Mouse (Mus musculus) forebrain, embryonic 14.5 days (tissue): ENCODE data around the gene Chd4. TPM values are rescaled to one million over a fixed set of nuclear protein-coding genes. Genes with fewer than 3 reads are reported as not detected.

Source experiments
- ATAC-seq: fragments of 200-750 bp; cut with Nextera tagmentation; 2 replicates; pipeline ENCODE4 v1.8.0; 2017; ENCODE audit warnings: mild to moderate bottlenecking, moderate library complexity
- DNase-seq: peaks from one replicate; pipeline ENCODE4 v3.0.0-alpha.2; 2015; ENCODE audit warnings: low spot score
- H3K27ac ChIP-seq: fragments of 300-500 bp; sonication (generic); 2 replicates; pipeline ENCODE4 v1.5.1; 2014; ENCODE audit warnings: low read depth, mild to moderate bottlenecking, control low read depth, low read length, moderate library complexity
- H3K27me3 ChIP-seq: fragments of 300-500 bp; sonication (generic); replicated peaks from 2 replicates; pipeline ENCODE4 v1.6.1; 2014; ENCODE audit warnings: low read length, control low read depth, mixed read lengths; ENCODE audit not compliant: control insufficient read depth, insufficient read depth
- H3K36me3 ChIP-seq: fragments of 300-500 bp; sonication (generic); 2 replicates; pipeline ENCODE4 v1.6.1; 2014; ENCODE audit warnings: low read length, control low read depth; ENCODE audit not compliant: control insufficient read depth, insufficient read depth
- H3K4me1 ChIP-seq: fragments of 300-500 bp; sonication (generic); 2 replicates; pipeline ENCODE4 v1.6.1; 2014; ENCODE audit warnings: antibody characterized with exemption, low read length, control low read depth; ENCODE audit not compliant: control insufficient read depth, insufficient read depth
- H3K4me2 ChIP-seq: fragments of 300-500 bp; sonication (generic); 2 replicates; pipeline ENCODE4 v1.6.1; 2014; ENCODE audit warnings: mild to moderate bottlenecking, control low read depth, low read length
- H3K4me3 ChIP-seq: fragments of 300-500 bp; sonication (generic); 2 replicates; pipeline ENCODE4 v1.5.1; 2014; ENCODE audit warnings: low read depth, low read length, control low read depth
- H3K9ac ChIP-seq: fragments of 300-500 bp; sonication (generic); 2 replicates; pipeline ENCODE4 v1.6.1; 2014; ENCODE audit warnings: mild to moderate bottlenecking, low read length, control low read depth, moderate library complexity
- H3K9me3 ChIP-seq: fragments of 300-500 bp; sonication (generic); replicated peaks from 2 replicates; pipeline ENCODE4 v1.6.1; 2016; ENCODE audit warnings: low read length, control low read depth, mixed read lengths; ENCODE audit not compliant: control insufficient read depth
- WGBS: fragments of 180-500 bp; shearing (Covaris S2); extraction: QIAGEN DNeasy Blood & Tissue Kit; methylation state at CpG from one replicate; pipeline ENCODE4 v1.1.7; 2014; 5-methylcytosine and 5-hydroxymethylcytosine counted together
- microRNA-seq: library from miRNA; unstranded; fragments of <30 nt; microRNA quantifications from one replicate; pipeline ENCODE4, GENCODE M21; 2016
- polyA plus RNA-seq: library from polyadenylated mRNA; unstranded; fragments of >200 nt; fragmentation: Nextera tagmentation; extraction: Ambion mirVana; gene quantifications from 2 replicates; pipeline ENCODE4 v1.2.1, GENCODE M21; 2014

Chd4 gene
- polyA plus RNA-seq, 1 experiment from 2014 or later, result 61.1 TPM

DNA sequence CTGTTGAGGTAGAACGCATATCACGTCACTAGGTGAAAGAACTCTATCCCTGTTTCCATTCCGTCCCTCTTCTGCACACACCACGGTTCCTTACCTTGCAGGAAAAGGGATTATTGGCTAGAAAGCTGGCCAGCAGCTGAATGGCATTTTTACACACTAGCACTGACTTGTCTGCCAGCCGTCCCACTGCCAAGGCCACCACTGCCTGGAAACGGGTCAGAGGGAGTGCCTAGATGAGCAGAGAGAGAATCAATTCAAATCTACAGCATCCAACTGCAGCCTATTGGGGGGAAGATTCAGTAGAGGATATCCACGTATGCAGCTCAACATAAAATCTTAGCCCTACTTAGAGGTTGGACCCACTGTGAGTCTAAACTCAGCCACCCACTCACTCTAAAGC, 83.8 kb downstream of the Chd4 start:
- H3K36me3 ChIP-seq, result peaks cover 99% of the 10 kb centered on the region
- WGBS, result 92% methylated on average over 7 of the region's 7 CpGs
- H3K9ac ChIP-seq, result no peak overlapping the region
- H3K4me2 ChIP-seq, result no peak overlapping the region
- ATAC-seq (no peak), DNase-seq (no peak)
- H3K27ac ChIP-seq, result no peak overlapping the region
- no peaks in the 10 kb centered on the region for H3K27me3 ChIP-seq
- no peaks in the 10 kb centered on the region for H3K4me1 ChIP-seq
- H3K9me3 ChIP-seq, result no peaks in the 10 kb centered on the region
- H3K4me3 ChIP-seq, result no peak overlapping the region

Small RNAs within 50 kb of the gene (microRNA-seq; reads per million reads assigned to microRNA genes)
- gene Mir7045, result not detected

Other genes with a start within 250 kb of the Chd4 start
- 6.2 and 10.1 TPM in 2 replicates for gene P3h3, start 238.2 kb upstream of the Chd4 start, polyA plus RNA-seq
- 11.0 and 13.0 TPM in 2 replicates for gene Gpr162, start 232.0 kb upstream of the Chd4 start, polyA plus RNA-seq
- 0.29 and 0.38 TPM in 2 replicates for gene Cd4, start 207.8 kb upstream of the Chd4 start, polyA plus RNA-seq
- gene Lag3, start 184.3 kb upstream of the Chd4 start, polyA plus RNA-seq, result 1.2 and 2.7 TPM in 2 replicates
- 479 and 481 TPM in 2 replicates for gene Ptms, start 175.9 kb upstream of the Chd4 start, polyA plus RNA-seq
- gene Mlf2, start 164.6 kb upstream of the Chd4 start, polyA plus RNA-seq, result 470 and 520 TPM in 2 replicates
- 96.5 and 105 TPM in 2 replicates for gene Cops7a, start 130.4 kb upstream of the Chd4 start, polyA plus RNA-seq
- gene Pianp, start 99.3 kb upstream of the Chd4 start, polyA plus RNA-seq, result 22.6 and 28.0 TPM in 2 replicates
- 8.4 and 9.8 TPM in 2 replicates for gene Zfp384, start 86.8 kb upstream of the Chd4 start, polyA plus RNA-seq
- gene Ing4, start 56.2 kb upstream of the Chd4 start, polyA plus RNA-seq, result 178 and 181 TPM in 2 replicates
- 10.2 and 14.8 TPM in 2 replicates for gene Acrbp, start 46.3 kb upstream of the Chd4 start, polyA plus RNA-seq
- gene Lpar5, start 28.1 kb upstream of the Chd4 start, polyA plus RNA-seq, result 0.21 and 0.81 TPM in 2 replicates
- 46.8 and 52.7 TPM in 2 replicates for gene Nop2, start 35.9 kb downstream of the Chd4 start, polyA plus RNA-seq
- 10.8 and 13.4 TPM in 2 replicates for gene Iffo1, start 49.3 kb downstream of the Chd4 start, polyA plus RNA-seq
- 1,676 and 1,964 TPM in 2 replicates for gene Gapdh, start 70.5 kb downstream of the Chd4 start, polyA plus RNA-seq
- 64.4 and 67.6 TPM in 2 replicates for gene Ncapd2, start 95.7 kb downstream of the Chd4 start, polyA plus RNA-seq
- 160 and 179 TPM in 2 replicates for gene Mrpl51, start 95.8 kb downstream of the Chd4 start, polyA plus RNA-seq
- 1.7 and 2.7 TPM in 2 replicates for gene Vamp1, start 119.6 kb downstream of the Chd4 start, polyA plus RNA-seq
- gene Tapbpl, start 135.9 kb downstream of the Chd4 start, polyA plus RNA-seq, result 1.8 and 2.6 TPM in 2 replicates
- gene Cd27, start 141.0 kb downstream of the Chd4 start, polyA plus RNA-seq, result 0.24 and 0.37 TPM in 2 replicates
- gene Tuba3a, start 190.1 kb downstream of the Chd4 start, polyA plus RNA-seq, result 0.15 TPM in 1 of 2 replicates, not detected in the other
- 10.8 and 12.9 TPM in 2 replicates for gene Ltbr, start 217.9 kb downstream of the Chd4 start, polyA plus RNA-seq
- 0.29 and 0.37 TPM in 2 replicates for gene Scnn1a, start 224.7 kb downstream of the Chd4 start, polyA plus RNA-seq